Mouse (Mus musculus): ENCODE results near the gene Smim12. TPM values are rescaled to one million over a fixed set of nuclear protein-coding genes. Genes with fewer than 3 reads are reported as not detected.

Smim12 gene
- total RNA-seq, 2 experiments from 2014 or later = 48.5 to 55.1 TPM

- H3K4me3 ChIP-seq = no peak overlapping the region
- no peak for TF ChIP-seq CTCF (conservative IDR thresholded peaks at IDR 0.05)
- DNase-seq (ENCODE audit: low spot score in 2 of 2) = no peak
Measured at GRCm38 (mm10) chr4:127242696-127243095, 888 bp upstream of the Smim12 start.

GRCm38 (mm10) chr4:127243953-127244352 is 369 bp downstream of the Smim12 start:
- DNase-seq (ENCODE audit: low spot score in 2 of 2) = no peak
- Histone ChIP-seq H3K4me3 (peak overlapping the region; percentile 84), H3K27ac (peak overlapping the region; percentile 96)
- no peak for TF ChIP-seq CTCF (conservative IDR thresholded peaks at IDR 0.05)

More at GRCm38 (mm10) chr4:127242696-127243095, 888 bp upstream of the Smim12 start:
- H3K27ac ChIP-seq = no peak overlapping the region

- Histone ChIP-seq H3K4me3 (no peak overlapping the region), H3K27ac (no peak overlapping the region)
- peak; percentile 95 for TF ChIP-seq CTCF (conservative IDR thresholded peaks at IDR 0.05)
Measured at GRCm38 (mm10) chr4:127249701-127250349, 6.2 kb downstream of the Smim12 start.

GRCm38 (mm10) chr4:127251963-127252585 is 8.5 kb downstream of the Smim12 start:
- Histone ChIP-seq H3K27ac (no peak overlapping the region; the same call in 1 of the 2 replicates), H3K4me3 (peak overlapping the region; percentile 19; the same call in 1 of the 2 replicates)
- DNase-seq (ENCODE audit: low spot score in 2 of 2) = peak in 1 of 2 experiments; percentile 36
- no peak for TF ChIP-seq CTCF (conservative IDR thresholded peaks at IDR 0.05)

More at GRCm38 (mm10) chr4:127249701-127250349, 6.2 kb downstream of the Smim12 start:
- peak; percentile 93 to 97 for DNase-seq (ENCODE audit: low spot score in 2 of 2)

- no peak for DNase-seq (ENCODE audit: low spot score in 2 of 2)
- no peak overlapping the region for H3K27ac ChIP-seq
- no peak for TF ChIP-seq CTCF (conservative IDR thresholded peaks at IDR 0.05)
- no peak overlapping the region for H3K4me3 ChIP-seq
Measured at GRCm38 (mm10) chr4:127256739-127257138, 13.2 kb downstream of the Smim12 start.

GRCm38 (mm10) chr4:127258186-127258897 is 14.8 kb downstream of the Smim12 start:
- H3K4me3 ChIP-seq = no peak overlapping the region
- TF ChIP-seq CTCF (conservative IDR thresholded peaks at IDR 0.05) = no peak
- DNase-seq (ENCODE audit: low spot score in 2 of 2) = no peak
- H3K27ac ChIP-seq = no peak overlapping the region

GRCm38 (mm10) chr4:127261601-127262000 is 18.0 kb downstream of the Smim12 start:
- Histone ChIP-seq H3K4me3 (no peak overlapping the region), H3K27ac (no peak overlapping the region)
- no peak for DNase-seq (ENCODE audit: low spot score in 2 of 2)
- no peak for TF ChIP-seq CTCF (conservative IDR thresholded peaks at IDR 0.05)

GRCm38 (mm10) chr4:127263438-127264182 is 20.0 kb downstream of the Smim12 start:
- Histone ChIP-seq H3K27ac (no peak overlapping the region), H3K4me3 (no peak overlapping the region)
- no peak for DNase-seq (ENCODE audit: low spot score in 2 of 2)
- TF ChIP-seq CTCF (conservative IDR thresholded peaks at IDR 0.05) = no peak

GRCm38 (mm10) chr4:127264183-127264554 is 20.6 kb downstream of the Smim12 start:
- DNase-seq (ENCODE audit: low spot score in 2 of 2) = no peak
- no peak for TF ChIP-seq CTCF (conservative IDR thresholded peaks at IDR 0.05)
- Histone ChIP-seq H3K4me3 (no peak overlapping the region), H3K27ac (no peak overlapping the region)

GRCm38 (mm10) chr4:127278451-127279001 is 34.9 kb downstream of the Smim12 start:
- DNase-seq (ENCODE audit: low spot score in 2 of 2) = no peak
- no peak for TF ChIP-seq CTCF (conservative IDR thresholded peaks at IDR 0.05)
- H3K4me3 ChIP-seq = no peak overlapping the region
- H3K27ac ChIP-seq = no peak overlapping the region

- no peak overlapping the region for H3K4me3 ChIP-seq
- DNase-seq (ENCODE audit: low spot score in 2 of 2) = no peak
- no peak for TF ChIP-seq CTCF (conservative IDR thresholded peaks at IDR 0.05)
- H3K27ac ChIP-seq = no peak overlapping the region
Measured at GRCm38 (mm10) chr4:127279241-127279640, 35.7 kb downstream of the Smim12 start.

GRCm38 (mm10) chr4:127286907-127287306 is 43.3 kb downstream of the Smim12 start:
- no peak overlapping the region for H3K4me3 ChIP-seq
- no peak overlapping the region for H3K27ac ChIP-seq
- no peak for DNase-seq (ENCODE audit: low spot score in 2 of 2)
- TF ChIP-seq CTCF (conservative IDR thresholded peaks at IDR 0.05) = no peak
